8 mouse cellular contexts compared by ENCODE assay signal in genomic region chr10:84909021-84909801, GRCm38 (mm10). TPM values are rescaled to one million over a fixed set of nuclear protein-coding genes. Genes with fewer than 3 reads are reported as not detected.
A peak's percentile ranks its signal among the peaks of the same experiment; 100 is the strongest.
DNase-seq lines count a peak whose midpoint lies in the region; ATAC-seq and TF ChIP-seq lines count a peak whose summit lies in the region.

No protein-coding gene starts in this region.

- 71% methylated on average over 17 of the region's 17 CpGs for WGBS in heart, embryonic 11.5 days (ENCODE audit: insufficient replicate concordance)

- TF ChIP-seq CTCF in brain, embryonic 14.5 days (IDR thresholded peaks at IDR 0.05; ENCODE audit: borderline replicate concordance, extremely low read depth, insufficient read depth, insufficient read length) = no peak

- in situ Hi-C loops in ES-E14 (cut with MboI; ENCODE audit: low sequenced_read_pairs in 2 of 2, unreplicated experiment in 2 of 2) = no loop called here

- no peaks in the 10 kb centered on the region for H3K9me3 ChIP-seq in heart, embryonic 11.5 days (replicated peaks; ENCODE audit: control insufficient read depth, low read length)
- H3K9me3 ChIP-seq in ES-E14 (ENCODE audit: control insufficient read depth, insufficient read depth, low read depth, low read length) = no peaks in the 10 kb centered on the region

- no peak overlapping the region for H3K27ac ChIP-seq in heart, embryonic 11.5 days (ENCODE audit: low read depth, low read length)
- H3K27ac ChIP-seq in ES-E14 (ENCODE audit: insufficient read depth, low read depth, low read length, poor library complexity, severe bottlenecking) = peak overlapping the region; percentile 84

- DNase-seq in heart, postnatal 36 days = no peak
- no peak for DNase-seq in ES-E14 (ENCODE audit: low read depth, low spot score)
- DNase-seq in brain, embryonic 14.5 days (ENCODE audit: low read depth) = peak; percentile 47
- DNase-seq in left cerebral cortex, postnatal 4 days = peak; percentile 75
- DNase-seq in T-cell, adult 2 months (ENCODE audit: low spot score) = no peak
- no peak for DNase-seq in thymus, postnatal 14 days

- intact Hi-C loops in heart, postnatal 36 days (cut with DNase I) = no loop called here
- intact Hi-C loops in left cerebral cortex, postnatal 4 days (cut with DNase I) = no loop called here

- no peaks in the 10 kb centered on the region; the same call in 1 of the 2 replicates for H3K4me1 ChIP-seq in heart, embryonic 11.5 days (ENCODE audit: control insufficient read depth, insufficient read depth, low read length)
- H3K4me1 ChIP-seq in ES-E14 (ENCODE audit: control insufficient read depth in 2 of 2, insufficient read depth in 2 of 2, low read length in 2 of 2, poor library complexity in 1 of 2) = peaks cover 6 to 30% of the 10 kb centered on the region in 2 experiments; a peak in 3 of 4 replicates

- no peak for TF ChIP-seq POLR2A in brain, embryonic 14.5 days (IDR thresholded peaks at IDR 0.05; ENCODE audit: borderline replicate concordance, extremely low read depth, insufficient read depth, insufficient read length, poor library complexity, severe bottlenecking)

- peak overlapping the region; percentile 22 for H3K4me2 ChIP-seq in heart, embryonic 11.5 days

- no peaks in the 10 kb centered on the region for H3K36me3 ChIP-seq in heart, embryonic 11.5 days (ENCODE audit: control insufficient read depth, insufficient read depth, low read length)
- no peaks in the 10 kb centered on the region; the same call in 1 of the 2 replicates for H3K36me3 ChIP-seq in ES-E14 (ENCODE audit: control insufficient read depth, insufficient read depth, low read length, poor library complexity, severe bottlenecking)

- no peaks in the 10 kb centered on the region for H3K27me3 ChIP-seq in heart, embryonic 11.5 days (ENCODE audit: control insufficient read depth, insufficient read depth, low read length)

- no peak for ATAC-seq in heart, embryonic 11.5 days (replicated peaks; ENCODE audit: insufficient number of reproducible peaks, low FRiP score, low TSS enrichment)
- ATAC-seq in erythroblast, adult 5-6 weeks (replicated peaks; ENCODE audit: low FRiP score, poor library complexity, severe bottlenecking) = no peak

- H3K4me3 ChIP-seq in heart, embryonic 11.5 days (ENCODE audit: low read depth, low read length) = no peak overlapping the region
- peak overlapping the region; percentile 4 to 42; a peak in 2 of 4 replicates for H3K4me3 ChIP-seq in ES-E14 (ENCODE audit: insufficient read depth in 1 of 2, low read depth in 1 of 2, low read length in 2 of 2, poor library complexity in 1 of 2, severe bottlenecking in 1 of 2)

- H3K9ac ChIP-seq in heart, embryonic 11.5 days (ENCODE audit: low read depth, low read length) = no peak overlapping the region
- H3K9ac ChIP-seq in ES-E14 (ENCODE audit: insufficient read depth, low read depth, low read length, poor library complexity, severe bottlenecking) = peak overlapping the region; percentile 30; the same call in 1 of the 2 replicates

TF ChIP-seq in ES-E14, 5 proteins besides CTCF, POLR2A, EP300 and RAD21:
- TF ChIP-seq HCFC1 (IDR thresholded peaks at IDR 0.05; ENCODE audit: borderline replicate concordance, insufficient read depth, low read length) = no peak
- no peak for TF ChIP-seq MAFK (IDR thresholded peaks at IDR 0.05; ENCODE audit: insufficient read depth, low read depth, low read length)
- no peak for TF ChIP-seq CHD2 (IDR thresholded peaks at IDR 0.05; ENCODE audit: low read depth, low read length)
- TF ChIP-seq ZNF384 (IDR thresholded peaks at IDR 0.05; ENCODE audit: low read depth, low read length) = no peak
- TF ChIP-seq ZC3H11A (IDR thresholded peaks at IDR 0.05; ENCODE audit: borderline replicate concordance, low read depth, low read length) = no peak
TF ChIP-seq in ES-E14: peak in this region for 0.

RNA-seq across cellular contexts. Expression of gene Ric8b, which starts 8.2 kb away (rescaled TPM):
- 17.1 and 18.9 TPM in 2 replicates for polyA plus RNA-seq in heart, embryonic 11.5 days (2014; fragmentation: Nextera tagmentation; extraction: Ambion mirVana)
- total RNA-seq in heart, postnatal 36 days (2021) = 10 to 100 TPM; 35.5 to 40.9 TPM
- total RNA-seq in ES-E14 (2012; rRNA removed) = 17.2 TPM in 2 replicates
- polyA plus RNA-seq in brain, embryonic 14.5 days (2012; rRNA removed) = 48.0 and 52.1 TPM in 2 replicates
- 10 to 100 TPM; 47.9 to 49.0 TPM for total RNA-seq in left cerebral cortex, postnatal 4 days (2021)
- total RNA-seq in erythroblast, adult 5-6 weeks (2015; ENCODE audit: low replicate concordance) = 1.9 and 3.3 TPM in 2 replicates
- 4.6 and 5.2 TPM in 2 replicates for total RNA-seq in erythroblast, adult 5-6 weeks (2017; ENCODE audit: low replicate concordance)

Comparison
In these comparisons a context has a peak if more than half of its experiments do, and no peak if none do; other contexts are left out.
1. DNase-seq: peak in brain, embryonic 14.5 days (single experiment) and left cerebral cortex, postnatal 4 days (single experiment); none in heart, postnatal 36 days (0 of 2), ES-E14 (single experiment), T-cell, adult 2 months (single experiment) and thymus, postnatal 14 days (single experiment).